Mouse (Mus musculus): ENCODE measurements around the gene Gm8229. TPM values are rescaled to one million over a fixed set of nuclear protein-coding genes. Genes with fewer than 3 reads are reported as not detected.
"Not testable (repeated sequence)": the region's sequence is repeated elsewhere in the genome, so short reads cannot be mapped to it uniquely, and the experiment has no call there.

Gene Gm8229
- not detected in 2 replicates for polyA plus RNA-seq (2015; fragmentation: Nextera tagmentation; extraction: Ambion mirVana)

- not testable (repeated sequence) for H3K27me3 ChIP-seq (ENCODE audit: control insufficient read depth, insufficient read depth, low read length); H3K4me1 ChIP-seq (ENCODE audit: control insufficient read depth, insufficient read depth, low read length); H3K36me3 ChIP-seq (ENCODE audit: control insufficient read depth, insufficient read depth, low read length); H3K4me2 ChIP-seq (ENCODE audit: low read depth, low read length); H3K4me3 ChIP-seq (replicated peaks; ENCODE audit: low read length); H3K9ac ChIP-seq (ENCODE audit: low read length); H3K27ac ChIP-seq (ENCODE audit: low read length); ATAC-seq (ENCODE audit: insufficient read depth, low FRiP score); H3K9me3 ChIP-seq (replicated peaks; ENCODE audit: control insufficient read depth, low read length)
- 86% methylated on average over 4 of the region's 4 CpGs for WGBS
Observed at GRCm38 (mm10) chr14:44365057-44365456, at the start of gene Gm8229. TSS of gene Gm8229 (plus strand) at chr14:44365357.

DNA sequence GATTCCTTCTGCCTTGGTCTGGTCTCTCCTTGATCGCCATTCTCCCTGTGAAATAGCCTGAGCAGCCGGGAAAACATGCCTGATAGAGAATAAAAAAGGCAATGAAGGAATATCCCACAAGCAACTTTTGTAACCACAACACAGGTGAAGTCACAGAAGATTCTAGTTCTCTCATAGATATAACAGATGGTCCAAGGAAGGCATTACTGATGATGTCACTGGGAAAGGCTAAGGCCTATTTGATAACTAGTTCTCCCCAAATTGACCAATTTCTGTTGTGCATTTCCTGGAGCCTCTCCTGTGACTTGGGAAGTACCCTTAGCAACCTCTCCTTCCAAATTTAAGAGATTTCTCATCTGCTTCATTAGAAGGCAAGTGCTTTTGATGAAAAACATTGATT lies 26.7 kb upstream of the Gm8229 start, which contains the start of gene Gm5930:
Gene Gm5930, minus strand, starts transcription at position 101 of the 400 bp plus-strand sequence.
- H3K4me1 ChIP-seq (ENCODE audit: control insufficient read depth, insufficient read depth, low read length); H3K36me3 ChIP-seq (ENCODE audit: control insufficient read depth, insufficient read depth, low read length); ATAC-seq (ENCODE audit: insufficient read depth, low FRiP score); H3K4me3 ChIP-seq (replicated peaks; ENCODE audit: low read length); H3K9me3 ChIP-seq (replicated peaks; ENCODE audit: control insufficient read depth, low read length); H3K27ac ChIP-seq (ENCODE audit: low read length); H3K27me3 ChIP-seq (ENCODE audit: control insufficient read depth, insufficient read depth, low read length); H3K4me2 ChIP-seq (ENCODE audit: low read depth, low read length); H3K9ac ChIP-seq (ENCODE audit: low read length): not testable (repeated sequence)
- no CpG with 5 or more reads among the region's 2 CpGs for WGBS

DNA sequence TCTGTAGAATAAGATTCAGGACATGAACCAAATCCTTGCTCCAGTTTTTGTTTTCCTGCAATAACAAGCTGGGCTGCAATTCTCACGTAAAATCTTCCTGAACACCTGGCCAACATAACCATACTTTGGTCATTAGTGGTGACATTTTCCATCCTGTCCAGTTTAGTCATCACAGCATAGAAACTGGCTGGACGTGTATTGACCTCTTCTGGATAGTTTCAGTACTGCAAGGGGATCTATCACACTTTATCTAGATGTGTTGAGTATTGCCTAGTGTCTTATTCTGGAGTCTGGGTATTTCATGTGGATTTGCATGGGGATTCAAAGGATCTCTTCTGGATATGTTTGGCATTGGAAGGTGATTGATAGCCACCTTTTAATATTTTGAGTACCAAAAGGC lies 3.7 kb upstream of the Gm8229 start:
- not testable (repeated sequence) for H3K36me3 ChIP-seq (ENCODE audit: control insufficient read depth, insufficient read depth, low read length); H3K4me2 ChIP-seq (ENCODE audit: low read depth, low read length); H3K27ac ChIP-seq (ENCODE audit: low read length); H3K9me3 ChIP-seq (replicated peaks; ENCODE audit: control insufficient read depth, low read length); ATAC-seq (ENCODE audit: insufficient read depth, low FRiP score); H3K4me3 ChIP-seq (replicated peaks; ENCODE audit: low read length); H3K27me3 ChIP-seq (ENCODE audit: control insufficient read depth, insufficient read depth, low read length); H3K9ac ChIP-seq (ENCODE audit: low read length); H3K4me1 ChIP-seq (ENCODE audit: control insufficient read depth, insufficient read depth, low read length)
- 27% methylated on average over 2 of the region's 2 CpGs for WGBS

DNA sequence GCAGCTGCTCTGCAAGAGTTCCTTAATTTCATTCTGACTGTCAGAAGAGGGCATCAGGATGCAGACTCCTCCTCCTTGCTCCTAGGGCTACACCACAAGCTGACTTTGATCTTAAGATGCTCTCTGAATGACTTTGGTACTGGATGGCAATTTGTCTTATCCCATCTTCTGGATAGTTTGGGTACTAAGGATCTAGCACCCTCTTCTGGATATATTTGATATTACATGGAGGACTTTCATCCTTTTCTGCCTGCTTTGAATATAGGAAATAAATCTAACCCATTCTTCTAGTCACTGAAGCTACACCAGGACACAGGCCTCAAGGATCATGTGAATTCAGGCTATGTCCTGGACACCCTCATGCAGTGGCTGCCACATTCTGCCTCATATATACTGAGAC lies 2.9 kb upstream of the Gm8229 start:
- not testable (repeated sequence) for H3K4me1 ChIP-seq (ENCODE audit: control insufficient read depth, insufficient read depth, low read length); H3K4me3 ChIP-seq (replicated peaks; ENCODE audit: low read length); H3K36me3 ChIP-seq (ENCODE audit: control insufficient read depth, insufficient read depth, low read length); H3K27ac ChIP-seq (ENCODE audit: low read length); H3K9me3 ChIP-seq (replicated peaks; ENCODE audit: control insufficient read depth, low read length); ATAC-seq (ENCODE audit: insufficient read depth, low FRiP score); H3K4me2 ChIP-seq (ENCODE audit: low read depth, low read length); H3K27me3 ChIP-seq (ENCODE audit: control insufficient read depth, insufficient read depth, low read length); H3K9ac ChIP-seq (ENCODE audit: low read length)

DNA sequence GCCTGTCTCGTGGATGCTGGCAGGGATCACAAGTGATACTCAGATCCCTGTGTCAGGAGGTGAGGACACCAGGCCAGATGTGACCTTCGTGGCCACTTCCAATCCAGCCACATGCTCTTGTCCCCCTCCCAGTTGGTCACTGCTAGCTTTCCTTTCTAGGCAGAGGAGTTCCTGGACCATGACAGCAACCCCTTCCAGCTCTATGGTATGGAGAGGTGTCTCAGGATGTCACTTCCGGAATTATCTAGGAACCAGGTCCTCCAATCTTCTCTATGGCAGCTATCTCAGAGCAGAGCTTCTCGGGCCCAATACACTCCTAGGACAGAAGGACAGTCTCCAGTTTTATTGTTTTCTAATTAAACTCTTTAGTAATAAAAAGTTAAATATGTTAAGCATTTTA lies 19.1 kb downstream of the Gm8229 start:
- not testable (repeated sequence) for H3K36me3 ChIP-seq (ENCODE audit: control insufficient read depth, insufficient read depth, low read length)
- WGBS: 72% methylated on average over 4 of the region's 4 CpGs

GRCm38 (mm10) chr14:44410588-44410987 lies 45.4 kb downstream of the Gm8229 start, which contains the start of gene Gm3371:
TSS of gene Gm3371 (minus strand) at chr14:44410688.
- not testable (repeated sequence) for H3K27me3 ChIP-seq (ENCODE audit: control insufficient read depth, insufficient read depth, low read length); H3K4me1 ChIP-seq (ENCODE audit: control insufficient read depth, insufficient read depth, low read length); H3K4me3 ChIP-seq (replicated peaks; ENCODE audit: low read length); H3K9me3 ChIP-seq (replicated peaks; ENCODE audit: control insufficient read depth, low read length); H3K9ac ChIP-seq (ENCODE audit: low read length); H3K4me2 ChIP-seq (ENCODE audit: low read depth, low read length); H3K36me3 ChIP-seq (ENCODE audit: control insufficient read depth, insufficient read depth, low read length); H3K27ac ChIP-seq (ENCODE audit: low read length); ATAC-seq (ENCODE audit: insufficient read depth, low FRiP score)
- no CpG with 5 or more reads among the region's 2 CpGs for WGBS

More for the DNA sequence above, 19.1 kb downstream of the Gm8229 start:
- H3K27me3 ChIP-seq (ENCODE audit: control insufficient read depth, insufficient read depth, low read length); H3K4me1 ChIP-seq (ENCODE audit: control insufficient read depth, insufficient read depth, low read length); H3K27ac ChIP-seq (ENCODE audit: low read length); H3K9ac ChIP-seq (ENCODE audit: low read length); H3K4me3 ChIP-seq (replicated peaks; ENCODE audit: low read length); H3K4me2 ChIP-seq (ENCODE audit: low read depth, low read length); ATAC-seq (ENCODE audit: insufficient read depth, low FRiP score); H3K9me3 ChIP-seq (replicated peaks; ENCODE audit: control insufficient read depth, low read length): not testable (repeated sequence)

Other genes with a start within 250 kb of the Gm8229 start
- not detected in 2 replicates for gene Gm3327, start 241.5 kb upstream of the Gm8229 start, polyA plus RNA-seq (2015; fragmentation: Nextera tagmentation; extraction: Ambion mirVana)
- gene Gm8212, start 167.7 kb upstream of the Gm8229 start, polyA plus RNA-seq (2015; fragmentation: Nextera tagmentation; extraction: Ambion mirVana): not detected in 2 replicates
- gene 4930503E14Rik, start 152.1 kb upstream of the Gm8229 start, polyA plus RNA-seq (2015; fragmentation: Nextera tagmentation; extraction: Ambion mirVana): not detected in 2 replicates
- gene Gm8220, start 79.8 kb upstream of the Gm8229 start, polyA plus RNA-seq (2015; fragmentation: Nextera tagmentation; extraction: Ambion mirVana): not detected in 2 replicates
- gene Gm5930, start 26.8 kb upstream of the Gm8229 start, polyA plus RNA-seq (2015; fragmentation: Nextera tagmentation; extraction: Ambion mirVana): not detected in 2 replicates
- gene Gm3371, start 45.3 kb downstream of the Gm8229 start, polyA plus RNA-seq (2015; fragmentation: Nextera tagmentation; extraction: Ambion mirVana): not detected in 2 replicates
- not detected in 2 replicates for gene Gm8232, start 68.3 kb downstream of the Gm8229 start, polyA plus RNA-seq (2015; fragmentation: Nextera tagmentation; extraction: Ambion mirVana)
- not detected in 2 replicates for gene BC061237, start 127.1 kb downstream of the Gm8229 start, polyA plus RNA-seq (2015; fragmentation: Nextera tagmentation; extraction: Ambion mirVana)
- gene Gm17093, start 152.9 kb downstream of the Gm8229 start, polyA plus RNA-seq (2015; fragmentation: Nextera tagmentation; extraction: Ambion mirVana): not detected in 2 replicates
- not detected in 2 replicates for gene Gm8247, start 217.8 kb downstream of the Gm8229 start, polyA plus RNA-seq (2015; fragmentation: Nextera tagmentation; extraction: Ambion mirVana)

All from stomach, embryonic 16.5 days (tissue).